Mouse (Mus musculus): ENCODE data around the gene Smc1b. TPM values are rescaled to one million over a fixed set of nuclear protein-coding genes. Genes with fewer than 3 reads are reported as not detected.

Smc1b gene
- total RNA-seq, 2 experiments from 2014 or later: 0.87 TPM; not detected in 1

- intact Hi-C loops (cut with DNase I): no loop called here
- DNase-seq (ENCODE audit: low spot score in 2 of 2): no peak
These were observed 11.4 kb upstream of the Smc1b start for GRCm38 (mm10) chr15:85143161-85143560.

- intact Hi-C loops (cut with DNase I): no loop called here
- no peak for DNase-seq (ENCODE audit: low spot score in 2 of 2)
These were observed 10.7 kb upstream of the Smc1b start for GRCm38 (mm10) chr15:85142441-85142840.

- no peak for DNase-seq (ENCODE audit: low spot score in 2 of 2)
- intact Hi-C loops (cut with DNase I): no loop called here
These were observed 9.5 kb upstream of the Smc1b start for GRCm38 (mm10) chr15:85141290-85141689.

- no peak for DNase-seq (ENCODE audit: low spot score in 2 of 2)
- intact Hi-C loops (cut with DNase I): no loop called here
These were observed 3.4 kb upstream of the Smc1b start for GRCm38 (mm10) chr15:85135143-85135542.

GRCm38 (mm10) chr15:85132193-85132520 lies 393 bp upstream of the Smc1b start:
- no peak for DNase-seq (ENCODE audit: low spot score in 2 of 2)
- intact Hi-C loops (cut with DNase I): no loop called here

- DNase-seq (ENCODE audit: low spot score in 2 of 2): no peak
- intact Hi-C loops (cut with DNase I): no loop called here
These were observed 46.1 kb downstream of the Smc1b start for GRCm38 (mm10) chr15:85085641-85086040.

- DNase-seq (ENCODE audit: low spot score in 2 of 2): no peak
- intact Hi-C loops (cut with DNase I): loop anchor here (10.0 kb wide), 1 partner anchor 298 kb away; no protein-coding TSS in a partner anchor
These were observed 59.1 kb downstream of the Smc1b start for GRCm38 (mm10) chr15:85072651-85073050.

GRCm38 (mm10) chr15:85070561-85070960 lies 61.2 kb downstream of the Smc1b start:
- peak; percentile 24 to 53 for DNase-seq (ENCODE audit: low spot score in 2 of 2)
- intact Hi-C loops (cut with DNase I): loop anchor here (2.0 to 10.0 kb wide), 2 partner anchors 70 to 296 kb away; no protein-coding TSS in a partner anchor

- intact Hi-C loops (cut with DNase I): no loop called here
- DNase-seq (ENCODE audit: low spot score in 2 of 2): no peak
These were observed 68.3 kb downstream of the Smc1b start for GRCm38 (mm10) chr15:85063421-85063820.

GRCm38 (mm10) chr15:85055186-85055585 lies 76.6 kb downstream of the Smc1b start:
- intact Hi-C loops (cut with DNase I): loop anchor here (10.0 kb wide), 1 partner anchor 120 kb away; no protein-coding TSS in a partner anchor
- no peak for DNase-seq (ENCODE audit: low spot score in 2 of 2)

- no peak for DNase-seq (ENCODE audit: low spot score in 2 of 2)
- intact Hi-C loops (cut with DNase I): loop anchor here (10.0 kb wide), 1 partner anchor 119 kb away; no protein-coding TSS in a partner anchor
These were observed 77.7 kb downstream of the Smc1b start for GRCm38 (mm10) chr15:85054098-85054497.

GRCm38 (mm10) chr15:85049758-85050157 lies 82.0 kb downstream of the Smc1b start:
- DNase-seq (ENCODE audit: low spot score in 2 of 2): no peak
- intact Hi-C loops (cut with DNase I): loop anchor here (10.0 kb wide), 1 partner anchor 115 kb away; no protein-coding TSS in a partner anchor

- DNase-seq (ENCODE audit: low spot score in 2 of 2): no peak
- intact Hi-C loops (cut with DNase I): no loop called here
These were observed 83.9 kb downstream of the Smc1b start for GRCm38 (mm10) chr15:85047865-85048264.

GRCm38 (mm10) chr15:85046230-85046950 lies 85.4 kb downstream of the Smc1b start:
- no peak for DNase-seq (ENCODE audit: low spot score in 2 of 2)
- intact Hi-C loops (cut with DNase I): no loop called here

GRCm38 (mm10) chr15:85043761-85044160 lies 88.0 kb downstream of the Smc1b start:
- no peak for DNase-seq (ENCODE audit: low spot score in 2 of 2)
- intact Hi-C loops (cut with DNase I): no loop called here

- no peak for DNase-seq (ENCODE audit: low spot score in 2 of 2)
- intact Hi-C loops (cut with DNase I): no loop called here
These were observed 88.6 kb downstream of the Smc1b start for GRCm38 (mm10) chr15:85043116-85043515.

- DNase-seq (ENCODE audit: low spot score in 2 of 2): peak; percentile 79 to 92
- intact Hi-C loops (cut with DNase I): no loop called here
These were observed 89.3 kb downstream of the Smc1b start for GRCm38 (mm10) chr15:85042361-85042954.

GRCm38 (mm10) chr15:85041546-85042225 lies 90.1 kb downstream of the Smc1b start:
- intact Hi-C loops (cut with DNase I): no loop called here

GRCm38 (mm10) chr15:85037343-85037690 lies 94.4 kb downstream of the Smc1b start:
- no peak for DNase-seq (ENCODE audit: low spot score in 2 of 2)
- intact Hi-C loops (cut with DNase I): loop anchor here (5.0 kb wide), 1 partner anchor 40 kb away; no protein-coding TSS in a partner anchor

More at GRCm38 (mm10) chr15:85041546-85042225, 90.1 kb downstream of the Smc1b start:
- DNase-seq (ENCODE audit: low spot score in 2 of 2): no peak

All from left cerebral cortex, postnatal 14 days (tissue).